Mouse (Mus musculus): ENCODE measurements around the gene C2. TPM values are rescaled to one million over a fixed set of nuclear protein-coding genes. Genes with fewer than 3 reads are reported as not detected.
A peak's percentile ranks its signal among the peaks of the same experiment; 100 is the strongest.

The C2 gene
- total RNA-seq, 2 experiments from 2014 or later = 0.22 to 1.0 TPM

DNA sequence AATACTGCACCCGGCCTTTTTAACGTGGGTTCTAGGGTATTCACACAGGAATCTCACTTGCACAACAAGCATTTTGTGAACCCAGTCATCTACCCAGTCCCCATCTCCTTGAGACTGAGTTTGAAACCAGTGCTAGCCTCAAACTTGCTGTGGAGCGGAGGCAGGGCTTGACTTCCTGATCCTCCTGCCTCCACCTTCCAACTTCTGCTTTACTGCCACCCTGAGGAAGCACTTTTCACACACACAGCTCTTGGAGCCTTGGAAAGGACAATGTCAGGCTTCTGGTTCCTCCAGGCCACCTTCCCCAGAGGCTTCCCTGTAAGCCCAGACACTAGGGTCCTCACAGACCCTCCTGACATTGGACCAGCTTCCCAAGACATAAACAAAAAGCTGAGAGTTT lies 14.7 kb downstream of the C2 start:
- ATAC-seq (ENCODE audit: poor library complexity, severe bottlenecking) = peak; percentile 62; the same call in 1 of the 2 replicates

GRCm38 (mm10) chr17:34881683-34882310 lies 16.3 kb downstream of the C2 start, which contains the start of gene Gm20547:
Gene Gm20547 (minus strand): TSS chr17:34882042.
- no peak for ATAC-seq (ENCODE audit: poor library complexity, severe bottlenecking)

DNA sequence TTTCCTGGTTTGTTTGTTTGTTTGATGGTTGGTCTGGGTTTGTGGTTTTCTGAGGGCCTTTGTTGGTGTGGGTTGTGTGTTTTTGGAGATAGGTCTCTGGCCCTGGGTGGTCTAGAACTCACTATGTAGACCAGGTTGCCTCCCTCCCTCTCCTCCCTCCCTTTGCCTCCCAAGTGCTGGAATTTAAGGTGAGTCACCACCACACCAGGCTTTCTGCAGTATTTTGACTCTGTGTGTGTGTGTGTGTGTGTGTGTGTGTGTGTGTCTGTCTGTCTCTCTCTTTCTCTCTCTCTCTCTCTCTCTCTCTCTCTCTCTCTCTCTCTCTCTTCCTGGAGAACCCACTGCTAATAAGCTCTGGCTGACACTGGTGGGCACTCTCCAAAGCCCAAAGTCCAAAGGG lies 16.9 kb downstream of the C2 start:
- ATAC-seq (ENCODE audit: poor library complexity, severe bottlenecking) = no peak

DNA sequence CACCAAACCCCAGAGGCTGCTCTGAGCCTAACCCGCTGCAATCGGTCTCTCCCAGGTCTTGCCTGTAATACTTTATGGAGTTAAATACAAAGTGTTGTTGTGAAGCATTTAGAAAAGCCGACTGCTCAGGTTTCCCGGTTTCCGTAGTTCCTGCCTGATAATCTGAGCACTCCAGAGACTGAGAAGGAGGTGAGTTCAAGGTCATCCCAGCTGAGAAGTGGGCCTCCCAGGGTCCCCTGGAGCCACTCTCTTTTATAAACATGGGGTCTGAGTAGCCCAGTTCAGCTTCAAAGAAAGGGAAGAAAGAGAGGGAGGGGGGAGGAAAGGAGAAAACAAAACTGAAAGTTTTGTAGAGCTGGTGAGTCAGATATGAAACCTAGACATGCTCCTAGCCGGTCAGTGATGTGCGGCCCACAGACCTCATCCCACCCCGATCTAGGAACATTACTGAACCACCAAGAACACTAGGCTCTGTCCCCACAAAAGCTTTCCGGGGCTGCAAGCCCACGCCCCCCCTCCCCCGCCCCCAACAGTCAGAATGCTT lies 18.7 kb downstream of the C2 start, which contains the start of gene Zbtb12:
Gene Zbtb12, plus strand, starts transcription at position 148 of the 544 bp plus-strand sequence.
- no peak for ATAC-seq (ENCODE audit: poor library complexity, severe bottlenecking)

- ATAC-seq (ENCODE audit: poor library complexity, severe bottlenecking) = no peak
These were observed 23.7 kb downstream of the C2 start for GRCm38 (mm10) chr17:34874321-34874720.

- no peak for ATAC-seq (ENCODE audit: poor library complexity, severe bottlenecking)
These were observed 32.1 kb downstream of the C2 start for GRCm38 (mm10) chr17:34865981-34866380.

GRCm38 (mm10) chr17:34862416-34863081 lies 35.5 kb downstream of the C2 start, which contains the start of gene Cfb:
Gene Cfb (minus strand): TSS chr17:34862518.
- no peak for ATAC-seq (ENCODE audit: poor library complexity, severe bottlenecking)

DNA sequence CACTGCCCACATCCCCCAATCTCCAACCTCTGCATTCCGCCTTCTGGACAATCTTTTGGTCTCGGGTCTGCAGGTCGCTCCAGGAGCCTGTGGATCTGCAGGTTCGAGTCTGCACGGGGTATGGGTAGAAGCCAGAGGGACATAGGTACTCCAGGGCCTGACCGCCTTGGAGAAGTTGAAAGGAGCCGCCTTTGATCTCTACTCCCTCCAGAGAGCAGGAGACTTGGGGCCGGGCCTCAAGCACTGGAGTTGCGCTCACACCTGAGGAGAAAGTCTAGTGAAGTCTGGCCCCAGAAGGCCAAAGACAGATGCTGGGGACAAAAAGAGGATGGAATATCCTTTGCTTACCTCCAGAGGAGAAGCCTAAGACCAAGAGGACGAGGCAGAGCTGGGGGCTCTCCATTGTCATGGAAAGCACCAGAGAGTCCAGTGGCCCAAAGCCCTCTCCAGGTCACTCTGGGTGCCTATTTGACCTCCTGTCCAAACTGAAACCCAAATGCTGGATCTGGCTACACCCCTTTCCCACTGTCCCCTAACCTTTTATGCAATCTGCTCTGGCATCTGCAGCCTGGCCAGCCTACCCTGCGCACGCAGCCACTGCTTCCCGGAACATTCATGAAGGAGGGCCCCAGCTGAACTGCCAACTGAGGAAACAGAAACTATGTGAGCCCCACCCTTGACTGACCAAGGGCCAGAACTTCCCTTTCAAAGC lies 36.2 kb downstream of the C2 start:
- no peak for ATAC-seq (ENCODE audit: poor library complexity, severe bottlenecking)

DNA sequence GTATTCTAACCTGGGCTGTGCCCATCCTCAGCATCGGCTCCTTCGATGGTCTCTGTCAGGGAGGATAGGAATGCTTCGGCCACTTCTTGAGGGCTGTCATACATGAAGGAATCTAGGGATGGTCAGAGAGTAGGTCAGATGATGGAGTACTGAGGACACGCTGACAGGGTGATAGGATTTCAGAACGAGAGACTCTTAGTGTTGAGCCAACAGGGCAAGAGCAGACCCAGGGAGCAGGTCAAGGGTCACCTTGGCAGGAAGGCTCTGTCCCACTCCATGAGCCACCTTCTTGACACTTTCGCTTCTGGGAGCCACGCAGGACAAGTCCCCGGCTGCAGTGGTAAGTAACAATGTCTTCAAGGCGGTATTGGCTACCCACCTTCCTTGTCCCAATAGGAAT lies 37.6 kb downstream of the C2 start:
- no peak for ATAC-seq (ENCODE audit: poor library complexity, severe bottlenecking)

- ATAC-seq (ENCODE audit: poor library complexity, severe bottlenecking) = no peak
These were observed 39.4 kb downstream of the C2 start for GRCm38 (mm10) chr17:34858670-34859069.

- ATAC-seq (ENCODE audit: poor library complexity, severe bottlenecking) = peak; percentile 77
These were observed 42.2 kb downstream of the C2 start for GRCm38 (mm10) chr17:34855825-34856224.

- ATAC-seq (ENCODE audit: poor library complexity, severe bottlenecking) = no peak
These were observed 43.3 kb downstream of the C2 start for GRCm38 (mm10) chr17:34854761-34855160.

DNA sequence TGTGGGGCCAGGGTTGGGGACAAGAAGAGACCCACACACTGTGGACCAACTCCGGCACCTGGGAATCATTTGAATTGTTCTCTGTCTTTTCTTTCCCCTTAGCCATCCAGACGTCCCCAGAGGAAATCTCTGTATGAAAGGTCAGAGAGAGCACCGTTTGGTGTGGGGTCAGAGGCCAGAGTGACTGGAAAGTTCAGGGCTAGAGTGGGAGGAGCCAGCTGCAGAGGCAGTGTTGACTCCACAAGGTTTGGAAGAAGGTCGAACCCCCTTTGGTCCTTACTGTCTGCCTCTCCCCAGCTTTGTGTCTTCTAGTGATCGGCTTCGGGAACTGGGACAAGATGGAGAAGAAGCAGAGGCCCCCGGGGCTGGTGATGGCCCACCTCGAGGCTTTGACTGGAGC lies 44.6 kb downstream of the C2 start:
- ATAC-seq (ENCODE audit: poor library complexity, severe bottlenecking) = no peak

GRCm38 (mm10) chr17:34850517-34851125 lies 47.4 kb downstream of the C2 start:
- peak; percentile 20; the same call in 1 of the 2 replicates for ATAC-seq (ENCODE audit: poor library complexity, severe bottlenecking)

- ATAC-seq (ENCODE audit: poor library complexity, severe bottlenecking) = peak; percentile 100
These were observed 48.1 kb downstream of the C2 start, which contains the start of the genes Skiv2l and Nelfe for GRCm38 (mm10) chr17:34849722-34850516. Gene Skiv2l (minus strand): TSS chr17:34850210. Gene Nelfe (plus strand): TSS chr17:34850391.

DNA sequence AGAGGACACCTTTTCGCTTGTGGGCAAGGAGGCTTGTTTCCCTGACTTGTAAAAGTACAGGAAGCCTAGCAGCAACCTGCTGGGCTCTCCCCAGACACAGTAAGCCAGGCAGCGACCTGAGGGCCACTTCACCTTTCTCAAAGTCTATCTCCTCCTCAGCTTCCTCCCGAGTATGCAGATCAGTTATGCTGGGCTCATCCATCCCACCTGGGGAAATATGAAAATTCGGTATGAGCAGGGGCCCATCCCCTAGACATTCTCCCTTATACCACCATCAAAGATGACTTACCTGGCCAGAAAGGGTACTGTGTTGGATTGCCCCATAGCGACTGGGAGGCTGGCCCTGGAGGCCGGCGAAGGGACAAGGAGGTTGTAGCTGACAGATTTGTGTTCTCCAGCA lies 50.5 kb downstream of the C2 start:
- no peak for ATAC-seq (ENCODE audit: poor library complexity, severe bottlenecking)

GRCm38 (mm10) chr17:34847192-34847591 lies 50.9 kb downstream of the C2 start:
- no peak for ATAC-seq (ENCODE audit: poor library complexity, severe bottlenecking)

DNA sequence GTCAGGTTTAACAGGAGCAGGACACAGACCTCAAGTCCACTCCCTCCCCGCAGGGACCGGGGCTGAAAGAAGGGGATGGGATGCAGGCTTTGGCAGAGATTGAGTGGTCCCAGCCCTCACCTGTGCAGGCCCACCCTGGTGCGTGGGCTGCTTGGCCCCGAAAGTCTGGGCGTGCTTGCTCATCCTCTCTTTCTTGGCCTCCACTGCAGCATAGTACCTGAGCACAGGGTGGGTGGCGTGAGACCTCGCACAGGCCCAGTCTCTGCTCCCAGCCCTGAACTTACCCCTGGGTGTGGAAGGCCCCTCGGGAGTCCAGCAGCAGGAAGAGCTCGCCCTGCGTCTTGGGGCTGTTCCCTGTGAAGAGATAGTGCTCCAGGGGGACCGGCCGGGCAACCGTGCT lies 53.2 kb downstream of the C2 start:
- ATAC-seq (ENCODE audit: poor library complexity, severe bottlenecking) = no peak

DNA sequence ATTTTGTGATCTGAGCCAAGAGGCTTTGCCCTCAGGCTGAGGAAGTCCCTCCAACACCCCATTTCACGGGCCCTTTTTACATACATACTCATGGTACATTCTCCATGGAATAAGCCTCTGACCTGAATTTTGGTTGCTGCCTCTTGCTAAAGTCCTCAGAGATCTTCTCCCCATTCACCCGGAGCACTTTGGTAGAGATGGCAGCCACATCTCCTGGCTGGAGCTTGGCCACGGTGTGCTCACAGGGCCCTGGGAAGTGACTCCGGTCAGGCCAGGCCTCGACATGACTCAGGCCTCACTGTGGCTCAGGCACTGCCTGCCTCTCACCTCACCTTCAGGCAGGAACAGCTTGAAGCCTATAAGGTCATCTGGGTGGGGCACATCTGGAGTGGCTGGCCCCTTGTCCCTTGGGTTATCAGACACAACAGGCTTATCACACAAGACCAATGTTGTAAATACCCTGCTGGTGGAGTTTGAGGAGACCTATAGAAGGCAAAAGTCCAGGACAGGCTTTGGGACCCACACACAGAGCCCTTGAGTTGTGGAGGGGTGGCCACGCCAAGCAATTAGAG lies 57.2 kb downstream of the C2 start:
- ATAC-seq (ENCODE audit: poor library complexity, severe bottlenecking) = no peak

DNA sequence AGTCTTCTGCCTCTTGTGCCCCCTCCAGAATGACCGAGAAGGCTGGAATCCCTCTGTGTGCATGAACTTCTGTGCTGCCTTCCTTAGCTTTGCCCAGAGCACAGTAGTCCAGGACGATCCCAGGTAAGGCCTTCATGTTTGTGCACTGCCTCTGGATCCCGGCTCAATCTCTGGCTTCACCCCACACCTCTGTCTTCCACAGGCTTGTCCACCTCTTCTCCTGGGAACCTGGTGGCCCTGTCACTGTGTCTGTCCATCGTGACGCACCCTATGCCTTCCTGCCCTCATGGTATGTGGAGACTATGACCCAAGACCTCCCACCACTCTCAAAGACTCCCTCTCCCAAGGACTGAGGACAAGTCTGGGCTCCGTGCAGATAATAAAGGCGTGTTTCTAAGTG lies 59.3 kb downstream of the C2 start:
- ATAC-seq (ENCODE audit: poor library complexity, severe bottlenecking) = no peak
